Mouse (Mus musculus) kidney, adult 2 months (tissue): Measurements from ENCODE around the gene Traf1.

ENCODE experiments used
- CTCF ChIP-seq: fragments of 200-500 bp; conservative IDR thresholded peaks from 2 replicates; pipeline ENCODE4 v1.5.1; 2011; ENCODE audit warnings: low read depth, mild to moderate bottlenecking, control low read depth, low read length, moderate library complexity, mixed read lengths; ENCODE audit not compliant: insufficient read depth, insufficient read length
- POLR2A ChIP-seq: fragments of 200-500 bp; IDR thresholded peaks from one replicate; pipeline ENCODE4 v1.6.1; 2011; ENCODE audit warnings: low read depth, low read length, control low read depth

DNA sequence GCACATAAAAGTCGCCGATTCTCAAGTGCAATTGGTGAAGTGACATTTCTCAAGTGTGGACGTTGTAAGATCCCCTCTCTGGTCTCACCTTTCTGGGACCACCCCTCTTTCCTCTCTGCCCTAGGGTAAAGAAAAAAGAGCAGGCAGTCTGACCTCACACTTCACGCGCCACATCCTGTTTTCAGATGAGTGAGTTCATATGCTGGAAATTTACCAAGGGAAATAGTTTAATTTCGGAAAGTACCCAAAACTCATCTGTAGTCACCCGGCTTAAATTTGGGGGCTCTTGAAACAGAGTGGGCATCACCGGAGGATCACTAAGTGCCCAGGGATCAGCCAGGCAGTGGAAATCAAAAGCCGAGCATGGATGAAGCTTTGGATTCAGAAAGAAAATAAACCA lies 1.3 kb upstream of the Traf1 start:
- TF ChIP-seq POLR2A (no peak), CTCF (no peak)
